Mouse (Mus musculus): ENCODE measurements around the gene Psmc2. TPM values are rescaled to one million over a fixed set of nuclear protein-coding genes. Genes with fewer than 3 reads are reported as not detected.

Gene Psmc2
- total RNA-seq (2021): 100 to 1,000 TPM; 112 to 118 TPM
- long read RNA-seq, experiment 1, partial matches to known transcripts: 132 of 134 reads
- long read RNA-seq, experiment 1, other reads (novel, unspliced or antisense): 2 of 134 reads
- long read RNA-seq, experiment 2, partial matches to known transcripts: 106 of 110 reads
- long read RNA-seq, experiment 2, other reads (novel, unspliced or antisense): 4 of 110 reads

DNA sequence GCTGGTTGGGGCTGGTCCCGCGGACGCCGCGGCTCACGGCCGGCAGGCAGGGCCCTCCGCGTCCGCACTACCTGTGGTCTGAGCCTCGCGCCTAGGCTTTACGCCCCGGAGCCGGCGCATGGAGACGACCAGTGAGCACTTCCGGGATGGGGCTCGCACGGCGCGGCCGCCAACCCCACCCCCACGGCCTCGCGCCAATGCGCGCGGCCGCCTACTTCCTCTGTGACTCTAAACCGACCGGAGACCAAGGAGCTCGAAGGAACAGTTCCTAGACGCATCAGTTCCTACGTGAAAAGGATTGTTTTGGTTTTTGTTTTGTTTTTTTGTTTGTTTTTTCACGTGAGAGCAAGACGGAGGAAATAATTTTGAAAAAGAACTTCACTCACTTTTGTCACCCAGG, at the start of gene Psmc2, which contains the start of gene Dnajc2:
Gene Psmc2 (plus strand): TSS at position 231 of the 400 bp plus-strand sequence.
Gene Dnajc2 (minus strand): TSS at position 199 of the 400 bp plus-strand sequence.
- peak; percentile 83 to 92 for DNase-seq (ENCODE audit: low spot score in 2 of 2)

DNA sequence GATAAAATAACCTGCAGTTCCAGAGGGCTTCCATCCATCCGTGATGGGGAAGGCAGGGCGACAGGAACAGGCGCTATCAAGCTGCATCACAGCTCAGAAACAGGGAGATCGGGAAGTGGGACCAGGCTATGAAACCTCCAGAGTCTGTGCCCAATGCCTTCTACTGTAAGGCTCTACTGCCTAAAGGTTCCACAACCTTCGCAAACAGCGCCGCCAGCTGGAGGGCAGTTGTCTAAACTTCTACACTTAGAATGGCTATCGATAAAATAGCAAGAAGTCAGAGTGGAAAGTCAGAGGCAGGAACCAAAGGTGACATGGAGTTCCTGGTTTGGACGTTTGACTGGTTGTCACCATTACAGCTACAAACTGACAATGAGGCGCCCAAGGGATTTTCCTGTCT, 49.5 kb upstream of the Psmc2 start:
- peak; percentile 59 to 81 for DNase-seq (ENCODE audit: low spot score in 2 of 2)

GRCm38 (mm10) chr5:21736046-21736445, 49.0 kb upstream of the Psmc2 start:
- no peak for DNase-seq (ENCODE audit: low spot score in 2 of 2)

GRCm38 (mm10) chr5:21736956-21737585, 48.0 kb upstream of the Psmc2 start, which contains the start of gene Pmpcb:
Gene Pmpcb (plus strand): TSS chr5:21737141.
- DNase-seq (ENCODE audit: low spot score in 2 of 2): peak; percentile 86 to 91

GRCm38 (mm10) chr5:21737620-21738019, 47.5 kb upstream of the Psmc2 start:
- no peak for DNase-seq (ENCODE audit: low spot score in 2 of 2)

- no peak for DNase-seq (ENCODE audit: low spot score in 2 of 2)
Measured at GRCm38 (mm10) chr5:21739120-21739519, 46.0 kb upstream of the Psmc2 start.

DNA sequence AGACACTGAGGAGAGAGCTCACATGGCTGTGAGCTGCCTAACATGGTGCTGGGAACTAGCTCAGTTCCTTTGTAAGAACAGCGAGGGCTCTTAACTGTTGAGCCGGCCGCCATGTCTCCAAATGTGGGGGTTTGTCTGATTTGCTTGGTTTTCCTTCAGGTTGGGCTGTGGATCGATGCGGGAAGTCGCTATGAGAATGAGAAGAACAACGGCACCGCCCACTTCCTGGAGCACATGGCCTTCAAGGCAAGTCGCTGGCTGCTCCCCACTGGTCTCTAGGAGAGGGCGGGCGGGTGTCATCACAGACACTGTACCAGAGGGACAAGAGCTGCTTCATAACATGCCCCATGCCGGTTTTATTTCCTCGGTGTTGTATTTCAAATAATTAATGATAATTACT, 45.2 kb upstream of the Psmc2 start:
- DNase-seq (ENCODE audit: low spot score in 2 of 2): no peak

GRCm38 (mm10) chr5:21743606-21744005, 41.5 kb upstream of the Psmc2 start:
- no peak for DNase-seq (ENCODE audit: low spot score in 2 of 2)

- DNase-seq (ENCODE audit: low spot score in 2 of 2): no peak
Measured at GRCm38 (mm10) chr5:21744651-21745050, 40.4 kb upstream of the Psmc2 start.

DNA sequence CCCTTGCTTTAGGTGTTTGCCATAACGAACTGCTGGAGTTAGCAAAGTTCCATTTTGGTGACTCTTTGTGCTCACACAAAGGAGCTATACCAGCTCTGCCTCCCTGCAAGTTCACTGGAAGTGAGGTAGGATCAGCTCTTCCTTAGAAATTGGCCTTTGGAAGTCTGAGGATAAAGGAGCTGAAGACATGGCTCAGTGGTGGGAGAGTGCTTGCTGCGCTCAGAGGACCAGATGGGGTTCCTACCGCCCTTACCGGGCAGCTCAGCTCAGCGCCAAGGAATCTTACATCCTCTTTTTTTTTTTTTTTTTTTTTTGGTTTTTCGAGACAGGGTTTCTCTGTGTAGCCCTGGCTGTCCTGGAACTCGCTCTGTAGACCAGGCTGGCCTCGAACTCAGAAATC, 39.1 kb upstream of the Psmc2 start:
- DNase-seq (ENCODE audit: low spot score in 2 of 2): no peak

DNA sequence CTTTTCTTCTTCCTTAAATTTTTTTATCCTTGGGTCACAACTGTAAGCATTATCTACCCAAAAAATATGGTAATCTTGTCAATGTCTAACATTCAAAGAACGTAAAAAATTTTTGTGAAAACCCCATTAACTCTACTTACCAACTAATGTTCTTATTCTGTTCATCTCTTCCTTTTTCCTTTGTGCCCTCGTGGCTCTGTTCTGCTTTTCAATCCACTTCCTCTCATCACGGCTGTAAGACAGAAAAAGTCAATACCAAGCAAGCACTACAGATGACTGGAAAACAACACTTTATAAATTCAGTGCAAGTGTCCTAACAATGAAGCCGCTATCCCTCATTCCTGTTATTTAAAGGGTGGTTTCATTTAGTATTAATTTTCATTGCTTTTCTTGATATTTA, 16.6 kb upstream of the Psmc2 start:
- DNase-seq (ENCODE audit: low spot score in 2 of 2): no peak

DNA sequence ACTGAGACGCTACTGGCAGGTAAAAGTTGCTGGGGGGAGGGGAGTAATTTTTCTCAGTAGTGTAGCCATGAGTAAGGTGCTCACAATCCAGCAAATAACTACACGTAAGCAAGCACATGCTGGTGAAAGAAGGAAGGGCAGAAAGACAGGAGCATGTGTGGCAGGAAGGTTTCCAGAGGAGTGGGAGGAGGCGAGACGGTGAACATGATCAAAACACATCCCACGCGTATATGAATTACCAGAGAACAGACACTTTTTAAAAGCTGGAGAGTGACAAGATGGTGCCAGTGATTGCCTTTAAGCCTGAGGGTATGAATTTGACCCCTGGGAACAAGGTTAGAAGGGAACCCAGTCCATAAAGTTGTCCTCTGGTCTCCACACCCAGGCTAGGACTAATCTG, 15.2 kb upstream of the Psmc2 start:
- no peak for DNase-seq (ENCODE audit: low spot score in 2 of 2)

DNA sequence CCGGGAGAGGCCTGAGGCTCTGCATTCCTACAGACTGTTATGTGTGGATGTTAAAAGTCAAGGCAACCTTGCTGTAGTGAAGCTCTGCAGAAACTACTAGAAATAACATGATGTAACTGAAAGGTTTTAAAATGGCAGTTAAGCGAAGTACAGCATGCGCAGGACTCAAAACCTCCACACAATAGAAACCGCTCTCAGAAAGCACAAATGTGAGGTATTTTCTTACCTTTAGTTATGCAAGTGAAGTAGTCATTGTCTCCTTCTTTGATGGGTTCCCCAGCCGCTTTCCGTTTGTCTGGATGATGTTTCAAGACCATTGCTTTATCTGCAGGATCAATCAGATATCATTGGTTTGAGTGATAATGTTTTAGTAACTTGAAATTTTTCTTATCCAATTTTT, 8.6 kb upstream of the Psmc2 start:
- no peak for DNase-seq (ENCODE audit: low spot score in 2 of 2)

DNA sequence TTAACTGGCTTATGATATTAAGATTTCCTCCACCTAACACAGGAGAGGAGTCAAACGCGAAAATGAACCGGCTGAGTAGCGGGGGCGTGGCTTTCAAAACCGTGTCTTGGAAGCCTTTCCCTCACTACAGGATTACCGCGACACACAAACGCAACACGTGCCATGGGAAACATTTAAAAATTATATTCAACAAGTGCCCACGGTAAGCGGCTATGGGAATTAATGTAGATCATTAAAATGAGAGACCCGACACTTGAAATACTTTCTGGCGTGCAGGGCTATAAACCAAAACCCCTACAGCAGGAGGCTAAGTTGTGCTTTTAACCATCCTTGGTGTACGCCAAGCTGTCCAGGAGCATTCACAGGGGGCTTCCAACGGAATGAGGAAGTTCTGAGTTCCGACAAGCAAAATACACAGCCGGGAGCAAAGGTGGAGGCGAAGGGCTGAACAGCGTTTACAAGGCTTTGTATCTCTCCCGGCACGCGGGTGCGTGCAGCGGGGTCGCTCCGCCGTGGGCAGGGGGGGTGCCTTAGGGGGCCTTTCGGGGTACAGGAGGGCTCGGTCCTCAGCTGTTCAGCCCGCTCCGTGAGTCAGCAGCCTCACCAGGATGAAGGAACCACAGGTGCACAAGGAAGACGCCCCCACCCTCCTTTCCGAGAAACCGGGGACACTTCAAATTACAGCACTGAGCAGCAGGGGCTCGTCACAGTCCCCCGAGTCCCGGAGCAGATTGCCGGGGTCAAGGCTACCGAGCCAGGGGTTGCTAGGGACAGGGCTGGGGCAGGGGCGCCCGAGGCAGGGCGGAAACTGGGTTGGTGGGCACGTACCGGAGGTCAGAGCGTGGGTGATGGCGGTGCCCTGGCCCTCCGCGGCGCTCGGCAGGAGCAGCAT, 676 bp upstream of the Psmc2 start:
- DNase-seq (ENCODE audit: low spot score in 2 of 2): peak in 1 of 2 experiments; percentile 9

DNA sequence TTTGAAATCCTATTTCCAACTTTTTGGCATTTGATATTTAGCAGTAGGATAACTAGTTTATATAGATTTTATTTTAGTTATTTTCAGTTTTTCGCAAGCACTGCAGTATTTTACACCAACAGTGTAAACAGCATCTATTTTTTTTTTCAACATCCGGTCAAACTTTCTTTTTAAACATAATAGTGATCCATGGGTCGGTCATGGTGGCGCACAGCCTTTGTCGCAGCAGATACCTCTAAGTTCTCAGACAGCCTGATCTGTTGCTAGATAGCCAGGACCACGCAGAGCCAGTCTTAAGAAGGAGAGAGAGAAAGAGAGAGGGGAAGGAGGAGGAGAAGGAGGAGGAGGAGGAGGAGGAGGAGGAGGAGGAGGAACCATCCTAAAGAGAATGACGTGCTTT, 693 bp downstream of the Psmc2 start:
- no peak for DNase-seq (ENCODE audit: low spot score in 2 of 2)

- DNase-seq (ENCODE audit: low spot score in 2 of 2): peak; percentile 94 to 95
Measured at GRCm38 (mm10) chr5:21786258-21787185, 1.4 kb downstream of the Psmc2 start.

- no peak for DNase-seq (ENCODE audit: low spot score in 2 of 2)
Measured at GRCm38 (mm10) chr5:21787186-21788105, 2.4 kb downstream of the Psmc2 start.

DNA sequence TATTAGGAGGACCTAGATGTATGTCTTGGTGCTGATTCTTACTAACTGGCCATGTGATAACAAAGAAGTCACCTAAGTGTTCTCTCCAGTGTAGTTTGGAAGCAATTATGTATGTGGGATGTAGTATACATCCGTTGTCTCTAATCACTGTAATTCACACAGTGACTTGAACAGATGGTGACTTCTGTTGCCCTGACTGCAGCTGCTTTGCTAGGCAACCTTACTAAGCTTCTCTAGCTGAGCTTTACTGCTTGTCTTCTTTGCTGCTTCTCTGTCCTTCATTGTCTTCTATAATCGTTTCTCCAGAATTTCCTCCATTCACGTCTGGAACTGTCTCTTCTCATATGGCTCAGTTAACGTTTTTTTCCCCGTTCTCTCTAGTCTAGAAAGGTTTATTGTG, 4.0 kb downstream of the Psmc2 start:
- DNase-seq (ENCODE audit: low spot score in 2 of 2): no peak

DNA sequence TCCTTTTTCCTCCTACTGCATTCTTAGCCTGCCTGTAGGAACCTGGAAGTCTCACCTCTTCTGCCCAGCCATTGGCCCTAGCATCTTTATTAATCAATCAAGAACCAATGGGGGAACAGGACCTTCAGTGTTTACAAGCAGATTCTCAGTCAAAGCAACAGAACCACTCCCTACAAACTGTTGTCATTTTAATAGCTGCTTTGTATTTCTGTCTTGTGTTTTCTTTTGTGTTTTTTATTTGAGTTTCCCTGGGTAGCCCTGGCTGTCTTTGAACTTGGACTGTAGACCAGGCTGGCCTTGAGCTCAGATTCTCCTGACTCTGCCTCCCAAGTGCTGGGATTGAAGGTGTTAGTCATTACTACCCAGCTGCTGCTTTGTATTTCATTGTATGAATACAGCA, 7.1 kb downstream of the Psmc2 start:
- no peak for DNase-seq (ENCODE audit: low spot score in 2 of 2)

GRCm38 (mm10) chr5:21802907-21803306, 17.8 kb downstream of the Psmc2 start:
- DNase-seq (ENCODE audit: low spot score in 2 of 2): no peak

Data from left cerebral cortex, adult 18-20 months (tissue).